Mouse (Mus musculus) embryonic facial prominence, embryonic 13.5 days (tissue): ENCODE results near the gene Suclg2. TPM values are rescaled to one million over a fixed set of nuclear protein-coding genes. Genes with fewer than 3 reads are reported as not detected.

ENCODE experiments used
- ATAC-seq: fragments of 200-750 bp; cut with Nextera tagmentation; 2 replicates; pipeline ENCODE4 v1.8.0; 2017; ENCODE audit warnings: low read depth; ENCODE audit not compliant: insufficient number of reproducible peaks, insufficient read depth, low FRiP score, low TSS enrichment
- H3K27ac ChIP-seq: fragments of 300-500 bp; sonication (generic); 2 replicates; pipeline ENCODE4 v1.5.1; 2015; ENCODE audit warnings: moderate library complexity, mild to moderate bottlenecking, inconsistent platforms
- H3K27me3 ChIP-seq: fragments of 300-500 bp; sonication (generic); 2 replicates; pipeline ENCODE4 v1.6.1; 2015; ENCODE audit warnings: mild to moderate bottlenecking, inconsistent platforms
- H3K36me3 ChIP-seq: fragments of 300-500 bp; sonication (generic); 2 replicates; pipeline ENCODE4 v1.6.1; 2015; ENCODE audit warnings: mild to moderate bottlenecking, inconsistent platforms
- H3K4me1 ChIP-seq: fragments of 300-500 bp; sonication (generic); 2 replicates; pipeline ENCODE4 v1.6.1; 2015; ENCODE audit warnings: inconsistent platforms
- H3K4me2 ChIP-seq: fragments of 300-500 bp; sonication (generic); 2 replicates; pipeline ENCODE4 v1.6.1; 2015; ENCODE audit warnings: moderate library complexity, mild to moderate bottlenecking, inconsistent platforms
- H3K4me3 ChIP-seq: fragments of 300-500 bp; sonication (generic); 2 replicates; pipeline ENCODE4 v1.5.1; 2015; ENCODE audit warnings: mild to moderate bottlenecking, inconsistent platforms
- H3K9ac ChIP-seq: fragments of 300-500 bp; sonication (generic); 2 replicates; pipeline ENCODE4 v1.6.1; 2015; ENCODE audit warnings: mild to moderate bottlenecking, inconsistent platforms
- H3K9me3 ChIP-seq: fragments of 300-500 bp; sonication (generic); 2 replicates; pipeline ENCODE4 v1.6.1; 2016; ENCODE audit warnings: inconsistent platforms
- WGBS: fragments of 180-500 bp; shearing (Covaris S2); methylation state at CpG from one replicate; pipeline ENCODE4 v1.1.7; 2015; ENCODE audit warnings: mixed read lengths; 5-methylcytosine and 5-hydroxymethylcytosine counted together
- polyA plus RNA-seq: library from polyadenylated mRNA; unstranded; fragments of >200 nt; fragmentation: Nextera tagmentation; extraction: Ambion mirVana; gene quantifications from 2 replicates; pipeline ENCODE4 v1.2.1, GENCODE M21; 2015

The Suclg2 gene
- polyA plus RNA-seq, 1 experiment from 2014 or later, result 52.3 TPM

- H3K27ac ChIP-seq, result no peak overlapping the region
- no peak overlapping the region for H3K9ac ChIP-seq
- WGBS, result 40% methylated on average over 4 of the region's 4 CpGs
- 0 out of 2 replicates have a peak, but pooled peaks cover 3% of the 10 kb centered on the region for H3K36me3 ChIP-seq
- peaks cover 7% of the 10 kb centered on the region; the same call in 1 of the 2 replicates for H3K4me1 ChIP-seq
- no peak for ATAC-seq
- no peak overlapping the region for H3K4me3 ChIP-seq
- no peak overlapping the region for H3K4me2 ChIP-seq
- no peaks in the 10 kb centered on the region for H3K27me3 ChIP-seq
- no peaks in the 10 kb centered on the region for H3K9me3 ChIP-seq
Observed at GRCm38 (mm10) chr6:95551000-95551399, 167.6 kb downstream of the Suclg2 start.

GRCm38 (mm10) chr6:95546189-95546832 lies 172.3 kb downstream of the Suclg2 start:
- Histone ChIP-seq H3K27me3 (no peaks in the 10 kb centered on the region), H3K27ac (no peak overlapping the region), H3K9me3 (no peaks in the 10 kb centered on the region), H3K9ac (no peak overlapping the region), H3K4me1 (peaks cover 15% of the 10 kb centered on the region; the same call in 1 of the 2 replicates), H3K4me2 (no peak overlapping the region), H3K36me3 (0 out of 2 replicates have a peak, but pooled peaks cover 3% of the 10 kb centered on the region), H3K4me3 (no peak overlapping the region)
- WGBS, result 74% methylated on average over 7 of the region's 7 CpGs
- ATAC-seq, result no peak

- Histone ChIP-seq H3K9ac (no peak overlapping the region), H3K4me1 (peaks cover 15% of the 10 kb centered on the region; the same call in 1 of the 2 replicates), H3K27me3 (no peaks in the 10 kb centered on the region), H3K4me3 (no peak overlapping the region), H3K4me2 (no peak overlapping the region), H3K9me3 (no peaks in the 10 kb centered on the region), H3K36me3 (0 out of 2 replicates have a peak, but pooled peaks cover 3% of the 10 kb centered on the region), H3K27ac (no peak overlapping the region)
- no peak for ATAC-seq
Observed at GRCm38 (mm10) chr6:95545714-95546113, 172.9 kb downstream of the Suclg2 start.

GRCm38 (mm10) chr6:95545296-95545695 lies 173.3 kb downstream of the Suclg2 start:
- H3K9ac ChIP-seq, result no peak overlapping the region
- 79% methylated on average over 3 of the region's 3 CpGs for WGBS
- no peak overlapping the region for H3K4me2 ChIP-seq
- H3K36me3 ChIP-seq, result 0 out of 2 replicates have a peak, but pooled peaks cover 3% of the 10 kb centered on the region
- H3K4me1 ChIP-seq, result peaks cover 15% of the 10 kb centered on the region; the same call in 1 of the 2 replicates
- ATAC-seq, result no peak
- no peaks in the 10 kb centered on the region for H3K9me3 ChIP-seq
- H3K4me3 ChIP-seq, result no peak overlapping the region
- no peaks in the 10 kb centered on the region for H3K27me3 ChIP-seq
- H3K27ac ChIP-seq, result no peak overlapping the region

GRCm38 (mm10) chr6:95535191-95535590 lies 183.4 kb downstream of the Suclg2 start:
- WGBS, result 83% methylated on average over 3 of the region's 3 CpGs
- ATAC-seq, result no peak

GRCm38 (mm10) chr6:95519846-95520245 lies 198.8 kb downstream of the Suclg2 start:
- no peaks in the 10 kb centered on the region for H3K4me1 ChIP-seq
- 68% methylated on average over 2 of the region's 2 CpGs for WGBS
- no peaks in the 10 kb centered on the region for H3K27me3 ChIP-seq
- no peak overlapping the region for H3K4me2 ChIP-seq
- no peak overlapping the region for H3K9ac ChIP-seq
- no peaks in the 10 kb centered on the region for H3K9me3 ChIP-seq
- H3K4me3 ChIP-seq, result no peak overlapping the region
- ATAC-seq, result no peak
- H3K36me3 ChIP-seq, result no peaks in the 10 kb centered on the region
- no peak overlapping the region for H3K27ac ChIP-seq

More at GRCm38 (mm10) chr6:95535191-95535590, 183.4 kb downstream of the Suclg2 start:
- Histone ChIP-seq H3K9me3 (no peaks in the 10 kb centered on the region), H3K4me1 (no peaks in the 10 kb centered on the region), H3K4me3 (no peak overlapping the region), H3K36me3 (no peaks in the 10 kb centered on the region), H3K4me2 (no peak overlapping the region), H3K9ac (no peak overlapping the region), H3K27ac (no peak overlapping the region), H3K27me3 (no peaks in the 10 kb centered on the region)

GRCm38 (mm10) chr6:95518406-95518805 lies 200.2 kb downstream of the Suclg2 start:
- no peaks in the 10 kb centered on the region for H3K9me3 ChIP-seq
- no peak overlapping the region for H3K4me2 ChIP-seq
- no peak overlapping the region for H3K27ac ChIP-seq
- 88% methylated on average over 2 of the region's 2 CpGs for WGBS
- no peaks in the 10 kb centered on the region for H3K36me3 ChIP-seq
- H3K4me3 ChIP-seq, result no peak overlapping the region
- H3K9ac ChIP-seq, result no peak overlapping the region
- H3K27me3 ChIP-seq, result no peaks in the 10 kb centered on the region
- ATAC-seq, result no peak
- H3K4me1 ChIP-seq, result peaks cover 7% of the 10 kb centered on the region; the same call in 1 of the 2 replicates

GRCm38 (mm10) chr6:95515721-95516120 lies 202.9 kb downstream of the Suclg2 start:
- Histone ChIP-seq H3K9ac (no peak overlapping the region), H3K4me2 (no peak overlapping the region), H3K4me1 (peaks cover 7% of the 10 kb centered on the region; the same call in 1 of the 2 replicates), H3K36me3 (no peaks in the 10 kb centered on the region), H3K9me3 (no peaks in the 10 kb centered on the region), H3K27me3 (no peaks in the 10 kb centered on the region), H3K4me3 (no peak overlapping the region), H3K27ac (no peak overlapping the region)
- no peak for ATAC-seq
- WGBS, result 86% methylated on average over 5 of the region's 5 CpGs

- no peaks in the 10 kb centered on the region for H3K9me3 ChIP-seq
- no peaks in the 10 kb centered on the region for H3K27me3 ChIP-seq
- no peak overlapping the region for H3K9ac ChIP-seq
- H3K27ac ChIP-seq, result no peak overlapping the region
- H3K36me3 ChIP-seq, result no peaks in the 10 kb centered on the region
- H3K4me3 ChIP-seq, result no peak overlapping the region
- no peak overlapping the region for H3K4me2 ChIP-seq
- ATAC-seq, result no peak
- WGBS, result 67% methylated on average over 10 of the region's 10 CpGs
- H3K4me1 ChIP-seq, result peaks cover 7% of the 10 kb centered on the region; the same call in 1 of the 2 replicates
Observed at GRCm38 (mm10) chr6:95514726-95515125, 203.9 kb downstream of the Suclg2 start.

- H3K27ac ChIP-seq, result no peak overlapping the region
- H3K9me3 ChIP-seq, result 0 out of 2 replicates have a peak, but pooled peaks cover 1% of the 10 kb centered on the region
- no peak overlapping the region for H3K9ac ChIP-seq
- no peaks in the 10 kb centered on the region for H3K36me3 ChIP-seq
- ATAC-seq, result no peak
- peaks cover 7% of the 10 kb centered on the region; the same call in 1 of the 2 replicates for H3K4me1 ChIP-seq
- no peak overlapping the region for H3K4me3 ChIP-seq
- WGBS, result 97% methylated on average over 1 of the region's 1 CpGs
- H3K27me3 ChIP-seq, result no peaks in the 10 kb centered on the region
- no peak overlapping the region for H3K4me2 ChIP-seq
Observed at GRCm38 (mm10) chr6:95511689-95512088, 206.9 kb downstream of the Suclg2 start.

GRCm38 (mm10) chr6:95500771-95501170 lies 217.8 kb downstream of the Suclg2 start:
- WGBS, result 64% methylated on average over 5 of the region's 5 CpGs
- no peak overlapping the region for H3K27ac ChIP-seq
- no peaks in the 10 kb centered on the region for H3K9me3 ChIP-seq
- H3K4me3 ChIP-seq, result no peak overlapping the region
- no peak overlapping the region for H3K4me2 ChIP-seq
- H3K9ac ChIP-seq, result no peak overlapping the region
- no peaks in the 10 kb centered on the region for H3K36me3 ChIP-seq
- no peak for ATAC-seq
- peaks cover 8% of the 10 kb centered on the region for H3K4me1 ChIP-seq
- no peaks in the 10 kb centered on the region for H3K27me3 ChIP-seq

- ATAC-seq, result no peak
- WGBS, result 56% methylated on average over 5 of the region's 5 CpGs
- Histone ChIP-seq H3K4me3 (no peak overlapping the region), H3K4me2 (no peak overlapping the region), H3K9me3 (no peaks in the 10 kb centered on the region), H3K9ac (no peak overlapping the region), H3K36me3 (no peaks in the 10 kb centered on the region), H3K27ac (no peak overlapping the region), H3K27me3 (no peaks in the 10 kb centered on the region), H3K4me1 (peaks cover 8% of the 10 kb centered on the region)
Observed at GRCm38 (mm10) chr6:95499639-95500038, 219.0 kb downstream of the Suclg2 start.
